Mouse (Mus musculus): ENCODE measurements at regions not wholly inside any gene's neighbourhood (a gene's known extent, or its start where the extent isn't known, plus 50 kb on each side); places are given as distances from the start of the nearest gene placed in this dataset.

- Histone ChIP-seq H3K36me3 (ENCODE audit: control insufficient read depth, insufficient read depth, low read length) (no peaks in the 10 kb centered on the region), H3K27ac (ENCODE audit: low read depth) (no peak overlapping the region), H3K9me3 (ENCODE audit: control insufficient read depth, low read length) (no peaks in the 10 kb centered on the region), H3K4me1 (replicated peaks; ENCODE audit: control insufficient read depth, insufficient read depth, low read length) (peaks cover 17% of the 10 kb centered on the region), H3K27me3 (replicated peaks; ENCODE audit: control insufficient read depth, insufficient read depth, low read length) (no peaks in the 10 kb centered on the region), H3K4me2 (ENCODE audit: low read length) (no peak overlapping the region), H3K9ac (ENCODE audit: low read length) (no peak overlapping the region), H3K4me3 (ENCODE audit: low read depth, low read length) (no peak overlapping the region)
- no peak for DNase-seq (ENCODE audit: low spot score)
- no peak for ATAC-seq (replicated peaks; ENCODE audit: low FRiP score, low TSS enrichment, low read depth)
- WGBS = 75% methylated on average over 8 of the region's 8 CpGs
These were observed 150.5 kb upstream of the Tmc1 start for GRCm38 (mm10) chr19:21104462-21104936.

DNA sequence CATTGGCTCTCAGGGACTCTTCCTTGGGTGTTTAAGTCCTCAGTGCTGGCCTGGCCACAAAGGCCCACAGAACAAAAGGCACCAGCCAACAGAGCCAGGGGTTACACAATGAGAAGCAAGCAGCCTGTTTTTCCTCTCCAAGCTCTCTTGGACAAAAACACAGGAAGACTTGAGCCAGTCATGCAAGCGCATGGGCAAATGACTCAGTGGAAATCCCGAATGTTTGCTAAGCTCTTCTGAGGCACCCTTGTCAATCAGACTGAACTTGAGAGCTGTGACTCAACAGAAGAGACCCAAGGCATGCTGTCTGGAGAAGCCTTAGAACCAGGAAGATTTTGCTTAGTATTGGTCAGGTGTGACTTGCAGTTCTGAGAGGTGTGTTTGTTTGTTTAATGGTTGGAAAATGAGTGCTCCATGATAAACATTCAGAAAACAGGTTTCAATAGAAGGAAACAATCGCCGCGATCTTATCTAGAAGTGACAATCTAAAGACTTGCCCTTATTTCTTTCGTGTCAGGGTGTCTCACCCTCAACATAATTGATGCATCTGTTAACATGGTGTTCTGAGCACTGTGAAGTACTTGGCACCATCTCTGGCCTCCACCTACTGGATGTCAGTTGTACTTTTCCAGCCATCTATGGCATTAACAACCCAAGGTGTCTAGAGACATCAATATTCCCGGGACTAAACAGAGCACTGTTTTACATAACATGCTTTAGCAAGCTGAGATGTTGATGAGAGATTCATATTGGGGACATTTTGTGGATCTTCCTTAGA is 124.0 kb upstream of the Tmc1 start:
- Histone ChIP-seq H3K4me1 (replicated peaks; ENCODE audit: control insufficient read depth, insufficient read depth, low read length) (no peaks in the 10 kb centered on the region), H3K27ac (ENCODE audit: low read depth) (no peak overlapping the region), H3K4me3 (ENCODE audit: low read depth, low read length) (no peak overlapping the region), H3K9ac (ENCODE audit: low read length) (no peak overlapping the region), H3K27me3 (replicated peaks; ENCODE audit: control insufficient read depth, insufficient read depth, low read length) (no peaks in the 10 kb centered on the region), H3K4me2 (ENCODE audit: low read length) (no peak overlapping the region), H3K36me3 (ENCODE audit: control insufficient read depth, insufficient read depth, low read length) (no peaks in the 10 kb centered on the region), H3K9me3 (ENCODE audit: control insufficient read depth, low read length) (no peaks in the 10 kb centered on the region)
- 88% methylated on average over 7 of the region's 7 CpGs for WGBS
- DNase-seq (ENCODE audit: low spot score) (no peak), ATAC-seq (replicated peaks; ENCODE audit: low FRiP score, low TSS enrichment, low read depth) (no peak)

DNA sequence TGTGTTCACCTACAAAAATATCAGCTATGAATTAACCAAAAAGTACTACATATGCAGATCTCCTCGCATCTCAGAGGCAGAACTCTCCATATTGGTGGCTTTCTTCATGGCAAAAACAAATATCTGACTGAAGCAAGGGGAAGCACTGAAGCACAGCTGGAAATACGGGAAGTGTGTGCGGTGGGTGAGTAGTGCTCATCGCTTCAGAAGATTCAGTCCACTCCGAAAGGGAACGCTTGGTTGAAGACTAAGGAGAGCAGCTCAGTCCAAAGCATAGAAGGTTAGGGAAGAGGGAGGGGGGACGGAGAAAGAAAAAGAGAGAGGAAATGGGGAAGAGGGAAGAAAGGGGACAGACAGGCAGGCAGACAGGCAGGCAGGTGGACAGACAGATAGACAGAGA is 114.4 kb upstream of the Tmc1 start:
- Histone ChIP-seq H3K9me3 (ENCODE audit: control insufficient read depth, low read length) (peaks cover 3% of the 10 kb centered on the region; the same call in 1 of the 2 replicates), H3K9ac (ENCODE audit: low read length) (no peak overlapping the region), H3K4me1 (replicated peaks; ENCODE audit: control insufficient read depth, insufficient read depth, low read length) (no peaks in the 10 kb centered on the region), H3K36me3 (ENCODE audit: control insufficient read depth, insufficient read depth, low read length) (no peaks in the 10 kb centered on the region), H3K27ac (ENCODE audit: low read depth) (no peak overlapping the region), H3K4me2 (ENCODE audit: low read length) (no peak overlapping the region), H3K4me3 (ENCODE audit: low read depth, low read length) (no peak overlapping the region), H3K27me3 (replicated peaks; ENCODE audit: control insufficient read depth, insufficient read depth, low read length) (no peaks in the 10 kb centered on the region)
- 93% methylated on average over 7 of the region's 7 CpGs for WGBS
- ATAC-seq (replicated peaks; ENCODE audit: low FRiP score, low TSS enrichment, low read depth) (no peak), DNase-seq (ENCODE audit: low spot score) (no peak)

GRCm38 (mm10) chr19:21066432-21067113 is 112.6 kb upstream of the Tmc1 start:
- 90% methylated on average over 14 of the region's 14 CpGs for WGBS
- no peaks in the 10 kb centered on the region for H3K27me3 ChIP-seq (replicated peaks; ENCODE audit: control insufficient read depth, insufficient read depth, low read length)

GRCm38 (mm10) chr19:21064902-21065301 is 110.9 kb upstream of the Tmc1 start:
- Histone ChIP-seq H3K4me3 (ENCODE audit: low read depth, low read length) (no peak overlapping the region), H3K4me1 (replicated peaks; ENCODE audit: control insufficient read depth, insufficient read depth, low read length) (no peaks in the 10 kb centered on the region), H3K4me2 (ENCODE audit: low read length) (no peak overlapping the region), H3K36me3 (ENCODE audit: control insufficient read depth, insufficient read depth, low read length) (no peaks in the 10 kb centered on the region), H3K9me3 (ENCODE audit: control insufficient read depth, low read length) (no peaks in the 10 kb centered on the region), H3K27me3 (replicated peaks; ENCODE audit: control insufficient read depth, insufficient read depth, low read length) (no peaks in the 10 kb centered on the region), H3K9ac (ENCODE audit: low read length) (no peak overlapping the region), H3K27ac (ENCODE audit: low read depth) (no peak overlapping the region)
- ATAC-seq (replicated peaks; ENCODE audit: low FRiP score, low TSS enrichment, low read depth) = no peak
- WGBS = 81% methylated on average over 3 of the region's 3 CpGs
- no peak for DNase-seq (ENCODE audit: low spot score)

More at GRCm38 (mm10) chr19:21066432-21067113, 112.6 kb upstream of the Tmc1 start:
- Histone ChIP-seq H3K9me3 (ENCODE audit: control insufficient read depth, low read length) (peaks cover 3% of the 10 kb centered on the region; the same call in 1 of the 2 replicates), H3K27ac (ENCODE audit: low read depth) (no peak overlapping the region), H3K4me3 (ENCODE audit: low read depth, low read length) (no peak overlapping the region), H3K9ac (ENCODE audit: low read length) (no peak overlapping the region), H3K4me2 (ENCODE audit: low read length) (no peak overlapping the region), H3K4me1 (replicated peaks; ENCODE audit: control insufficient read depth, insufficient read depth, low read length) (no peaks in the 10 kb centered on the region), H3K36me3 (ENCODE audit: control insufficient read depth, insufficient read depth, low read length) (no peaks in the 10 kb centered on the region)
- ATAC-seq (replicated peaks; ENCODE audit: low FRiP score, low TSS enrichment, low read depth) (no peak), DNase-seq (ENCODE audit: low spot score) (no peak)

- ATAC-seq (replicated peaks; ENCODE audit: low FRiP score, low TSS enrichment, low read depth) = no peak
- no peak overlapping the region for H3K4me2 ChIP-seq (ENCODE audit: low read length)
- H3K4me1 ChIP-seq (replicated peaks; ENCODE audit: control insufficient read depth, insufficient read depth, low read length) = no peaks in the 10 kb centered on the region
- WGBS = 84% methylated on average over 11 of the region's 11 CpGs
- DNase-seq (ENCODE audit: low spot score) = no peak
- H3K9ac ChIP-seq (ENCODE audit: low read length) = no peak overlapping the region
- H3K9me3 ChIP-seq (ENCODE audit: control insufficient read depth, low read length) = no peaks in the 10 kb centered on the region
- no peaks in the 10 kb centered on the region for H3K36me3 ChIP-seq (ENCODE audit: control insufficient read depth, insufficient read depth, low read length)
- no peak overlapping the region for H3K27ac ChIP-seq (ENCODE audit: low read depth)
- H3K27me3 ChIP-seq (replicated peaks; ENCODE audit: control insufficient read depth, insufficient read depth, low read length) = no peaks in the 10 kb centered on the region
- no peak overlapping the region for H3K4me3 ChIP-seq (ENCODE audit: low read depth, low read length)
These were observed 99.9 kb upstream of the Tmc1 start for GRCm38 (mm10) chr19:21053597-21054544.

GRCm38 (mm10) chr19:21052771-21053170 is 98.8 kb upstream of the Tmc1 start:
- H3K9me3 ChIP-seq (ENCODE audit: control insufficient read depth, low read length) = no peaks in the 10 kb centered on the region
- H3K4me1 ChIP-seq (replicated peaks; ENCODE audit: control insufficient read depth, insufficient read depth, low read length) = no peaks in the 10 kb centered on the region
- ATAC-seq (replicated peaks; ENCODE audit: low FRiP score, low TSS enrichment, low read depth) (no peak), DNase-seq (ENCODE audit: low spot score) (no peak)
- no peak overlapping the region for H3K27ac ChIP-seq (ENCODE audit: low read depth)
- H3K9ac ChIP-seq (ENCODE audit: low read length) = no peak overlapping the region
- H3K4me3 ChIP-seq (ENCODE audit: low read depth, low read length) = no peak overlapping the region
- no peaks in the 10 kb centered on the region for H3K36me3 ChIP-seq (ENCODE audit: control insufficient read depth, insufficient read depth, low read length)
- H3K27me3 ChIP-seq (replicated peaks; ENCODE audit: control insufficient read depth, insufficient read depth, low read length) = no peaks in the 10 kb centered on the region
- H3K4me2 ChIP-seq (ENCODE audit: low read length) = no peak overlapping the region
- WGBS = 89% methylated on average over 3 of the region's 3 CpGs

GRCm38 (mm10) chr19:21051872-21052271 is 97.9 kb upstream of the Tmc1 start:
- DNase-seq (ENCODE audit: low spot score) = no peak
- Histone ChIP-seq H3K4me2 (ENCODE audit: low read length) (no peak overlapping the region), H3K27ac (ENCODE audit: low read depth) (peak overlapping the region; percentile 60), H3K4me3 (ENCODE audit: low read depth, low read length) (no peak overlapping the region), H3K36me3 (ENCODE audit: control insufficient read depth, insufficient read depth, low read length) (no peaks in the 10 kb centered on the region), H3K4me1 (replicated peaks; ENCODE audit: control insufficient read depth, insufficient read depth, low read length) (no peaks in the 10 kb centered on the region), H3K9ac (ENCODE audit: low read length) (no peak overlapping the region), H3K27me3 (replicated peaks; ENCODE audit: control insufficient read depth, insufficient read depth, low read length) (no peaks in the 10 kb centered on the region), H3K9me3 (ENCODE audit: control insufficient read depth, low read length) (no peaks in the 10 kb centered on the region)
- peak; percentile 72 for ATAC-seq (replicated peaks; ENCODE audit: low FRiP score, low TSS enrichment, low read depth)
- 63% methylated on average over 4 of the region's 4 CpGs for WGBS

Measured in intestine, embryonic 14.5 days (tissue).